Mouse (Mus musculus) liver, embryonic 14.5 days (tissue): ENCODE data around the gene Usp39. TPM values are rescaled to one million over a fixed set of nuclear protein-coding genes. Genes with fewer than 3 reads are reported as not detected.

Experiments
- ATAC-seq: fragments of 200-750 bp; cut with Nextera tagmentation; 2 replicates; pipeline ENCODE4 v1.8.0; 2017; ENCODE audit warnings: moderate number of reproducible peaks, mild to moderate bottlenecking, moderate library complexity; ENCODE audit not compliant: insufficient read depth
- DNase-seq, 3 experiments: peaks; one replicate each; pipeline ENCODE4 v3.0.0-alpha.2; 2012 to 2013; ENCODE audit warnings: low read depth in 3 of 3, low spot score in 3 of 3
- H3K27ac ChIP-seq: fragments of 300-500 bp; sonication (generic); 2 replicates; pipeline ENCODE4 v1.5.1; 2014; ENCODE audit warnings: moderate library complexity, mild to moderate bottlenecking, control low read depth, inconsistent platforms
- H3K27me3 ChIP-seq: fragments of 300-500 bp; sonication (generic); 2 replicates; pipeline ENCODE4 v1.6.1; 2014; ENCODE audit warnings: mild to moderate bottlenecking, low read length, moderate library complexity; ENCODE audit not compliant: control insufficient read depth, insufficient read depth
- H3K36me3 ChIP-seq: fragments of 300-500 bp; sonication (generic); replicated peaks from 2 replicates; pipeline ENCODE4 v1.6.1; 2014; ENCODE audit warnings: low read depth; ENCODE audit not compliant: control insufficient read depth, insufficient read depth
- H3K4me1 ChIP-seq, 2 experiments: fragments of 200-500 bp in 1 of 2; fragments of 300-500 bp in 1 of 2; sonication (generic) in 1 of 2; replicated peaks; 2 replicates each; pipeline ENCODE4 v1.6.1; 2012 to 2014; ENCODE audit warnings: antibody characterized with exemption in 1 of 2, inconsistent platforms in 1 of 2, low read length in 1 of 2; ENCODE audit not compliant: control insufficient read depth in 2 of 2, insufficient read depth in 2 of 2
- H3K4me2 ChIP-seq: fragments of 300-500 bp; sonication (generic); 2 replicates; pipeline ENCODE4 v1.6.1; 2014; ENCODE audit warnings: low read depth, mild to moderate bottlenecking, control low read depth, moderate library complexity
- H3K4me3 ChIP-seq, 2 experiments: fragments of 200-500 bp in 1 of 2; fragments of 300-500 bp in 1 of 2; sonication (generic) in 1 of 2; 2 replicates each; pipeline ENCODE4 v1.5.1; 2012 to 2014; ENCODE audit warnings: low read depth in 2 of 2, low read length in 2 of 2, mild to moderate bottlenecking in 2 of 2, control low read depth in 1 of 2, inconsistent platforms in 1 of 2, moderate library complexity in 1 of 2; ENCODE audit not compliant: insufficient read depth in 1 of 2
- H3K9ac ChIP-seq: fragments of 300-500 bp; sonication (generic); replicated peaks from 2 replicates; pipeline ENCODE4 v1.6.1; 2014; ENCODE audit warnings: mild to moderate bottlenecking, control low read depth, moderate library complexity
- H3K9me3 ChIP-seq: fragments of 300-500 bp; sonication (generic); 2 replicates; pipeline ENCODE4 v1.6.1; 2016; ENCODE audit warnings: low read length, mixed read lengths; ENCODE audit not compliant: control insufficient read depth
- CTCF ChIP-seq: IDR thresholded peaks from 2 replicates; pipeline ENCODE4 v1.5.1; 2016; ENCODE audit warnings: antibody characterized with exemption, low read depth, control low read depth
- EP300 ChIP-seq: IDR thresholded peaks from 2 replicates; pipeline ENCODE4 v1.6.1; 2016; ENCODE audit warnings: antibody characterized with exemption, low read depth
- WGBS: fragments of 180-500 bp; shearing (Covaris S2); extraction: QIAGEN DNeasy Blood & Tissue Kit; methylation state at CpG from one replicate; pipeline ENCODE4 v1.1.7; 2014; ENCODE audit not compliant: insufficient replicate concordance; 5-methylcytosine and 5-hydroxymethylcytosine counted together
- polyA plus RNA-seq, 2 experiments: library from polyadenylated mRNA; depleted of rRNA in 1 of 2; stranded (reverse) in 1 of 2; unstranded in 1 of 2; fragments of >200 nt; fragmentation: Nextera tagmentation in 1 of 2; extraction: Ambion mirVana in 1 of 2; gene quantifications; 2 replicates each; pipeline versions ENCODE4 v1.2.1 to v1.2.3; 2012 to 2014

Gene Usp39
- polyA plus RNA-seq, 2 experiments, result 32.7 to 49.6 TPM

- no peak overlapping the region for H3K9ac ChIP-seq
- no peaks in the 10 kb centered on the region for H3K9me3 ChIP-seq
- ATAC-seq (no peak), DNase-seq (no peak)
- peaks cover 24% of the 10 kb centered on the region for H3K36me3 ChIP-seq
- H3K27ac ChIP-seq, result no peak overlapping the region
- no peak overlapping the region for H3K4me3 ChIP-seq
- H3K27me3 ChIP-seq, result peaks cover 30% of the 10 kb centered on the region
- H3K4me2 ChIP-seq, result no peak overlapping the region
- 72% methylated on average over 1 of the region's 1 CpGs for WGBS
- TF ChIP-seq CTCF, result no peak
- TF ChIP-seq EP300, result no peak
- H3K4me1 ChIP-seq, result peaks cover 18 to 34% of the 10 kb centered on the region in 2 experiments
These were observed 9.0 kb upstream of the Usp39 start for GRCm38 (mm10) chr6:72354025-72354424.

GRCm38 (mm10) chr6:72352636-72353405 lies 7.8 kb upstream of the Usp39 start:
- H3K9me3 ChIP-seq, result no peaks in the 10 kb centered on the region
- TF ChIP-seq EP300 (no peak), CTCF (no peak)
- DNase-seq, result no peak
- H3K27ac ChIP-seq, result no peak overlapping the region
- 57% methylated on average over 5 of the region's 5 CpGs for WGBS
- H3K4me3 ChIP-seq, result no peak overlapping the region
- peaks cover 21 to 37% of the 10 kb centered on the region in 2 experiments for H3K4me1 ChIP-seq
- peaks cover 30% of the 10 kb centered on the region for H3K27me3 ChIP-seq
- H3K9ac ChIP-seq, result no peak overlapping the region
- peak overlapping the region; percentile 11; the same call in 1 of the 2 replicates for H3K4me2 ChIP-seq
- no peak for ATAC-seq
- H3K36me3 ChIP-seq, result peaks cover 23% of the 10 kb centered on the region

- Histone ChIP-seq H3K27me3 (peaks cover 15% of the 10 kb centered on the region), H3K4me3 (no peak overlapping the region), H3K36me3 (peaks cover 23% of the 10 kb centered on the region), H3K9me3 (no peaks in the 10 kb centered on the region), H3K4me1 (peaks cover 29 to 42% of the 10 kb centered on the region in 2 experiments), H3K4me2 (no peak overlapping the region), H3K27ac (no peak overlapping the region), H3K9ac (no peak overlapping the region)
- DNase-seq (no peak), ATAC-seq (no peak)
- TF ChIP-seq CTCF (no peak), EP300 (no peak)
- 75% methylated on average over 2 of the region's 2 CpGs for WGBS
These were observed 5.2 kb upstream of the Usp39 start for GRCm38 (mm10) chr6:72350214-72350613.

GRCm38 (mm10) chr6:72348411-72348810 lies 3.4 kb upstream of the Usp39 start:
- DNase-seq (no peak), ATAC-seq (no peak)
- Histone ChIP-seq H3K4me1 (peaks cover 32 to 37% of the 10 kb centered on the region in 2 experiments), H3K9ac (peak overlapping the region; percentile 88), H3K4me2 (peak overlapping the region; percentile 99), H3K4me3 (peak overlapping the region; percentile 15 to 85; a peak in 2 of 4 replicates), H3K27me3 (no peaks in the 10 kb centered on the region; the same call in 1 of the 2 replicates), H3K36me3 (peaks cover 23% of the 10 kb centered on the region), H3K9me3 (no peaks in the 10 kb centered on the region), H3K27ac (no peak overlapping the region; the same call in 1 of the 2 replicates)
- WGBS, result 72% methylated on average over 10 of the region's 10 CpGs
- TF ChIP-seq EP300 (no peak), CTCF (no peak)

GRCm38 (mm10) chr6:72347166-72347941 lies 2.4 kb upstream of the Usp39 start, which contains the start of gene 0610030E20Rik:
TSS of gene 0610030E20Rik (plus strand) at chr6:72347317.
- Histone ChIP-seq H3K9ac (peak within 1 kb of the TSS; percentile 88), H3K36me3 (peaks cover 23% of the 10 kb centered on the region), H3K4me2 (peak within 1 kb of the TSS; percentile 99), H3K9me3 (no peaks in the 10 kb centered on the region), H3K4me1 (peaks cover 32 to 38% of the 10 kb centered on the region in 2 experiments), H3K27ac (peak within 1 kb of the TSS; percentile 70), H3K4me3 (peak within 1 kb of the TSS; percentile 84 to 85), H3K27me3 (no peaks in the 10 kb centered on the region)
- DNase-seq, result peak in 1 of 3 experiments; percentile 52
- under 1% methylated on average over 72 of the region's 72 CpGs for WGBS
- peak; percentile 62 for ATAC-seq
- TF ChIP-seq CTCF (peak; percentile 27; the same call in 1 of the 2 replicates), EP300 (peak; percentile 35)
